Mouse (Mus musculus) liver, adult 2 months (tissue): ENCODE results near the gene Muc3. TPM values are rescaled to one million over a fixed set of nuclear protein-coding genes. Genes with fewer than 3 reads are reported as not detected.
A peak's percentile ranks its signal among the peaks of the same experiment; 100 is the strongest.

ENCODE experiments used
- DNase-seq: peaks from one replicate; pipeline ENCODE4 v3.0.0-alpha.2; 2011; ENCODE audit warnings: low read depth, low spot score; ENCODE audit errors: extremely low read depth
- H3K27ac ChIP-seq: fragments of 200-500 bp; replicated peaks from 2 replicates; pipeline ENCODE4 v1.5.1; 2012; ENCODE audit warnings: low read depth, mild to moderate bottlenecking, control low read depth, inconsistent platforms, low read length; ENCODE audit not compliant: insufficient read depth
- H3K27me3 ChIP-seq: fragments of 200-500 bp; 2 replicates; pipeline ENCODE4 v1.6.1; 2012; ENCODE audit warnings: mild to moderate bottlenecking, moderate library complexity, low read length, inconsistent platforms; ENCODE audit not compliant: control insufficient read depth, insufficient read depth
- H3K36me3 ChIP-seq: fragments of 200-500 bp; 2 replicates; pipeline ENCODE4 v1.6.1; 2012; ENCODE audit warnings: low read length, inconsistent platforms; ENCODE audit not compliant: control insufficient read depth, insufficient read depth
- H3K4me1 ChIP-seq: fragments of 200-500 bp; 2 replicates; pipeline ENCODE4 v1.6.1; 2011; ENCODE audit warnings: low read length; ENCODE audit not compliant: control insufficient read depth, insufficient read depth
- H3K4me3 ChIP-seq: fragments of 200-500 bp; 2 replicates; pipeline ENCODE4 v1.5.1; 2011; ENCODE audit warnings: low read depth, mild to moderate bottlenecking, control low read depth, low read length, moderate library complexity; ENCODE audit not compliant: insufficient read depth
- H3K79me2 ChIP-seq: fragments of 200-500 bp; 2 replicates; pipeline ENCODE4 v1.6.1; 2012; ENCODE audit warnings: inconsistent platforms, mild to moderate bottlenecking, low read length, moderate library complexity; ENCODE audit not compliant: control insufficient read depth, insufficient read depth
- H3K9ac ChIP-seq: fragments of 200-500 bp; 2 replicates; pipeline ENCODE4 v1.6.1; 2012; ENCODE audit warnings: low read depth, mild to moderate bottlenecking, control low read depth, inconsistent platforms, low read length
- CTCF ChIP-seq: fragments of 200-500 bp; IDR thresholded peaks from 2 replicates; pipeline ENCODE4 v1.5.1; 2011; ENCODE audit warnings: low read depth, low read length, control low read depth
- POLR2A ChIP-seq: fragments of 200-500 bp; IDR thresholded peaks from 2 replicates; pipeline ENCODE4 v1.6.1; 2011; ENCODE audit warnings: low read length, control low read depth; ENCODE audit not compliant: insufficient read depth; ENCODE audit errors: extremely low read depth
- WGBS: fragments of 180-500 bp; shearing (Covaris S2); methylation state at CpG from one replicate; pipeline ENCODE4 v1.1.7; 2018; 5-methylcytosine and 5-hydroxymethylcytosine counted together
- polyA plus RNA-seq: library from polyadenylated mRNA; depleted of rRNA; stranded (reverse); fragments of >200 nt; gene quantifications from 2 replicates; pipeline ENCODE4 v1.2.3, GENCODE M21; 2012
- total RNA-seq: library from RNA; depleted of rRNA; stranded (reverse); fragments of >200 nt; gene quantifications from 2 replicates; pipeline ENCODE4 v1.2.3, GENCODE M21; 2014

Gene Muc3
- total and polyA plus RNA-seq, 2 experiments: 0.28 to 0.37 TPM

GRCm38 (mm10) chr5:137166012-137166411 is 16.9 kb upstream of the Muc3 start:
- Histone ChIP-seq H3K36me3 (no peaks in the 10 kb centered on the region), H3K4me1 (no peaks in the 10 kb centered on the region), H3K27me3 (0 out of 2 replicates have a peak, but pooled peaks cover 2% of the 10 kb centered on the region), H3K79me2 (no peaks in the 10 kb centered on the region), H3K4me3 (no peak overlapping the region), H3K27ac (no peak overlapping the region), H3K9ac (no peak overlapping the region)
- TF ChIP-seq POLR2A (no peak), CTCF (no peak)
- no peak for DNase-seq
- WGBS: 46% methylated on average over 9 of the region's 9 CpGs

GRCm38 (mm10) chr5:137161853-137162252 is 12.7 kb upstream of the Muc3 start:
- Histone ChIP-seq H3K36me3 (no peaks in the 10 kb centered on the region), H3K4me1 (no peaks in the 10 kb centered on the region), H3K4me3 (no peak overlapping the region), H3K9ac (no peak overlapping the region), H3K27me3 (0 out of 2 replicates have a peak, but pooled peaks cover 2% of the 10 kb centered on the region), H3K79me2 (no peaks in the 10 kb centered on the region), H3K27ac (no peak overlapping the region)
- no peak for DNase-seq
- 75% methylated on average over 4 of the region's 4 CpGs for WGBS
- TF ChIP-seq CTCF (no peak), POLR2A (no peak)

GRCm38 (mm10) chr5:137159461-137159860 is 10.3 kb upstream of the Muc3 start:
- no peaks in the 10 kb centered on the region for H3K4me1 ChIP-seq
- TF ChIP-seq CTCF: peak; percentile 60
- TF ChIP-seq POLR2A: no peak
- H3K4me3 ChIP-seq: no peak overlapping the region
- no peaks in the 10 kb centered on the region for H3K79me2 ChIP-seq
- no peak overlapping the region for H3K27ac ChIP-seq
- H3K27me3 ChIP-seq: 0 out of 2 replicates have a peak, but pooled peaks cover 2% of the 10 kb centered on the region
- no peaks in the 10 kb centered on the region for H3K36me3 ChIP-seq
- no peak for DNase-seq
- 28% methylated on average over 11 of the region's 11 CpGs for WGBS
- H3K9ac ChIP-seq: no peak overlapping the region

- WGBS: 91% methylated on average over 5 of the region's 5 CpGs
- no peak for DNase-seq
- TF ChIP-seq POLR2A (no peak), CTCF (no peak)
Measured at GRCm38 (mm10) chr5:137153289-137153688, 4.2 kb upstream of the Muc3 start.

GRCm38 (mm10) chr5:137152623-137153022 is 3.5 kb upstream of the Muc3 start:
- TF ChIP-seq CTCF: no peak
- no peak for TF ChIP-seq POLR2A
- Histone ChIP-seq H3K36me3 (no peaks in the 10 kb centered on the region), H3K79me2 (no peaks in the 10 kb centered on the region), H3K27ac (no peak overlapping the region), H3K4me1 (no peaks in the 10 kb centered on the region), H3K27me3 (no peaks in the 10 kb centered on the region), H3K9ac (no peak overlapping the region), H3K4me3 (no peak overlapping the region)
- peak; percentile 6 for DNase-seq
- 54% methylated on average over 2 of the region's 2 CpGs for WGBS

More at GRCm38 (mm10) chr5:137153289-137153688, 4.2 kb upstream of the Muc3 start:
- Histone ChIP-seq H3K4me1 (no peaks in the 10 kb centered on the region), H3K79me2 (no peaks in the 10 kb centered on the region), H3K9ac (no peak overlapping the region), H3K36me3 (no peaks in the 10 kb centered on the region), H3K27me3 (no peaks in the 10 kb centered on the region), H3K4me3 (no peak overlapping the region), H3K27ac (no peak overlapping the region)

GRCm38 (mm10) chr5:137140836-137141235 is 8.3 kb downstream of the Muc3 start:
- H3K27ac ChIP-seq: no peak overlapping the region
- peaks cover 4% of the 10 kb centered on the region; the same call in 1 of the 2 replicates for H3K27me3 ChIP-seq
- DNase-seq: no peak
- no peaks in the 10 kb centered on the region for H3K79me2 ChIP-seq
- H3K9ac ChIP-seq: no peak overlapping the region
- no peak for TF ChIP-seq CTCF
- 48% methylated on average over 3 of the region's 3 CpGs for WGBS
- H3K4me3 ChIP-seq: no peak overlapping the region
- H3K36me3 ChIP-seq: no peaks in the 10 kb centered on the region
- H3K4me1 ChIP-seq: no peaks in the 10 kb centered on the region
